21 mouse cellular contexts compared by ENCODE assay signal in the genomic region with DNA sequence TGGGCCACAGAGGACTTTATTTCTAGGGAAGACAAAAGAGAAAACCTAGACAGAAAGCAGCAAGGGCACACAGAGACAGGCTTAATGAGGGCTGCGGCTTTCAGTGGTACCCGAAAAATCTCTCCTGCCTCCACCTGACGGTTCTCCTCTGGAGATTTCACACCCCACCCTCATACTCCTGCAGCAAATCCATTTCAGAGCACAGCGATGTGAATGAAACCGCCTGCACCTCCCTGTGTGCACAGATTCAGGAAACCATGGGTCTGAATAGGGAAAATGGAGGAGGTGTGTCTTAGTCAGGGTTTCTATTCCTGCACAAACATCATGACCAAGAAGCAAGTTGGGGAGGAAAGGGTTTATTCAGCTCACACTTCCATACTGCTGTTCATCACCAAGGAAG. TPM values are rescaled to one million over a fixed set of nuclear protein-coding genes. Genes with fewer than 3 reads are reported as not detected.
DNase-seq lines count a peak whose midpoint lies in the region.
"Had no signal": no experiment of that assay in that cellular context is flagged by ENCODE, and none has a peak within 500 bp of the region (broad histone marks: within the 10 kb centered on the region; RNA-seq: fewer than 3 reads in every experiment).

No protein-coding gene starts in this region.

- peak; percentile 33 to 49 for DNase-seq in frontal cortex, postnatal 36 days (ENCODE audit: low spot score in 2 of 2)
- no peak for DNase-seq in frontal cortex, postnatal 10 days (ENCODE audit: low spot score in 2 of 2)
- DNase-seq in left cerebral cortex, postnatal 25 days (ENCODE audit: low spot score in 2 of 2), result peak; percentile 16 to 89
- no peak for DNase-seq in left cerebral cortex, postnatal 10 days (ENCODE audit: extremely low spot score in 1 of 2, low spot score in 2 of 2)
- DNase-seq in right cerebral cortex, postnatal 25 days, result peak; percentile 26
- DNase-seq in right cerebral cortex, postnatal 10 days (ENCODE audit: low spot score in 2 of 2), result no peak
- no peak for DNase-seq in hindbrain, embryonic 10.5 days (ENCODE audit: low spot score)
- DNase-seq: adrenal gland, postnatal 14 days; cerebellum, adult 18-20 months; cerebellum, postnatal 10 days; forebrain, postnatal 0 days; gastrocnemius, postnatal 10 days; heart, adult 2 months; heart, postnatal 14 days had no signal

- H3K4me1 ChIP-seq in hindbrain, embryonic 10.5 days (replicated peaks), result peaks cover 6% of the 10 kb centered on the region; the same call in 1 of the 2 replicates
- H3K4me1 ChIP-seq: forebrain, embryonic 13.5 days had no signal

- intact Hi-C loops in left cerebral cortex, postnatal 25 days (cut with DNase I), result no loop called here
- intact Hi-C loops in left cerebral cortex, postnatal 10 days (cut with DNase I), result no loop called here

- H3K27me3 ChIP-seq in hindbrain, embryonic 10.5 days (ENCODE audit: insufficient read depth, poor library complexity, severe bottlenecking), result no peaks in the 10 kb centered on the region
- H3K27me3 ChIP-seq: CH12.LX; forebrain, embryonic 13.5 days; heart, embryonic 15.5 days; Patski had no signal

- 84% methylated on average over 5 of the region's 5 CpGs for WGBS in hindbrain, embryonic 10.5 days

- H3K9me3 ChIP-seq in hindbrain, embryonic 10.5 days, result no peaks in the 10 kb centered on the region
- H3K9me3 ChIP-seq: embryonic facial prominence, embryonic 10.5 days; forebrain, embryonic 13.5 days; heart, embryonic 15.5 days had no signal

- no peak overlapping the region for H3K4me3 ChIP-seq in hindbrain, embryonic 10.5 days
- H3K4me3 ChIP-seq: embryonic facial prominence, embryonic 10.5 days; forebrain, embryonic 13.5 days; heart, adult 2 months; heart, embryonic 15.5 days had no signal

- H3K27ac ChIP-seq in hindbrain, embryonic 10.5 days, result no peak overlapping the region
- H3K27ac ChIP-seq: embryonic facial prominence, embryonic 10.5 days; forebrain, embryonic 13.5 days; heart, adult 2 months; heart, embryonic 15.5 days; hindbrain, embryonic 14.5 days had no signal

- no peaks in the 10 kb centered on the region for H3K36me3 ChIP-seq in hindbrain, embryonic 10.5 days
- H3K36me3 ChIP-seq: embryonic facial prominence, embryonic 10.5 days; heart, embryonic 15.5 days had no signal

RNA-seq across cellular contexts. Expression of a gene that starts 46.2 kb away (rescaled TPM):
- 10 to 100 TPM; 49.7 to 53.8 TPM for total RNA-seq in left cerebral cortex, postnatal 25 days (2021)
- total RNA-seq in left cerebral cortex, postnatal 10 days (2021), result 10 to 100 TPM; 36.3 to 43.9 TPM
- 63.6 and 67.1 TPM in 2 replicates for polyA plus RNA-seq in hindbrain, embryonic 10.5 days (2016; fragmentation: Nextera tagmentation; extraction: Ambion mirVana)
- total RNA-seq: CH12.LX had no signal
- polyA plus RNA-seq: activated CD4-positive, CD25-positive, alpha-beta regulatory T cell, adult 4 months had no signal

Comparison
In these comparisons a context has a peak if more than half of its experiments do, and no peak if none do; other contexts are left out.
1. DNase-seq: peak in frontal cortex, postnatal 36 days (2 of 2), left cerebral cortex, postnatal 25 days (2 of 2) and right cerebral cortex, postnatal 25 days (single experiment); none in frontal cortex, postnatal 10 days (0 of 2), left cerebral cortex, postnatal 10 days (0 of 2), right cerebral cortex, postnatal 10 days (0 of 2) and hindbrain, embryonic 10.5 days (single experiment).